Mouse (Mus musculus): ENCODE measurements around the gene Plekhm2. TPM values are rescaled to one million over a fixed set of nuclear protein-coding genes. Genes with fewer than 3 reads are reported as not detected.

The Plekhm2 gene
- 5.3 and 6.5 TPM in 2 replicates for polyA plus RNA-seq (2014; fragmentation: Nextera tagmentation; extraction: Ambion mirVana)

- Histone ChIP-seq H3K4me1 (ENCODE audit: control insufficient read depth, insufficient read depth, low read length) (peaks cover 14% of the 10 kb centered on the region), H3K4me3 (ENCODE audit: low read depth, low read length) (peak within 1 kb of the TSS; percentile 83), H3K27me3 (ENCODE audit: control insufficient read depth, insufficient read depth, low read length) (no peaks in the 10 kb centered on the region), H3K9me3 (ENCODE audit: control insufficient read depth, low read length) (no peaks in the 10 kb centered on the region), H3K4me2 (ENCODE audit: low read depth, low read length) (peak within 1 kb of the TSS; percentile 69), H3K9ac (replicated peaks; ENCODE audit: low read depth, low read length) (peak within 1 kb of the TSS; percentile 98), H3K27ac (ENCODE audit: low read depth, low read length) (peak within 1 kb of the TSS; percentile 81), H3K36me3 (ENCODE audit: control insufficient read depth, insufficient read depth, low read length) (no peaks in the 10 kb centered on the region; the same call in 1 of the 2 replicates)
- 72% methylated on average over 8 of the region's 8 CpGs for WGBS
- peak; percentile 16; the same call in 1 of the 2 replicates for ATAC-seq (ENCODE audit: low read depth)
Measured at GRCm38 (mm10) chr4:141664799-141665198, at the start of gene Plekhm2. Gene Plekhm2 (minus strand): TSS chr4:141664899.

- ATAC-seq (ENCODE audit: low read depth): no peak
- H3K36me3 ChIP-seq (ENCODE audit: control insufficient read depth, insufficient read depth, low read length): peaks cover 10% of the 10 kb centered on the region; the same call in 1 of the 2 replicates
- WGBS: 57% methylated on average over 5 of the region's 5 CpGs
Measured at GRCm38 (mm10) chr4:141713598-141714142, 49.0 kb upstream of the Plekhm2 start.

GRCm38 (mm10) chr4:141711250-141711649, 46.6 kb upstream of the Plekhm2 start:
- no peaks in the 10 kb centered on the region for H3K9me3 ChIP-seq (ENCODE audit: control insufficient read depth, low read length)
- WGBS: 89% methylated on average over 1 of the region's 1 CpGs
- no peaks in the 10 kb centered on the region for H3K27me3 ChIP-seq (ENCODE audit: control insufficient read depth, insufficient read depth, low read length)
- no peak for ATAC-seq (ENCODE audit: low read depth)
- no peak overlapping the region for H3K4me2 ChIP-seq (ENCODE audit: low read depth, low read length)
- no peak overlapping the region for H3K27ac ChIP-seq (ENCODE audit: low read depth, low read length)
- no peak overlapping the region for H3K4me3 ChIP-seq (ENCODE audit: low read depth, low read length)
- no peak overlapping the region for H3K9ac ChIP-seq (replicated peaks; ENCODE audit: low read depth, low read length)
- peaks cover 34% of the 10 kb centered on the region for H3K36me3 ChIP-seq (ENCODE audit: control insufficient read depth, insufficient read depth, low read length)
- no peaks in the 10 kb centered on the region for H3K4me1 ChIP-seq (ENCODE audit: control insufficient read depth, insufficient read depth, low read length)

More at GRCm38 (mm10) chr4:141713598-141714142, 49.0 kb upstream of the Plekhm2 start:
- Histone ChIP-seq H3K4me2 (ENCODE audit: low read depth, low read length) (no peak overlapping the region), H3K9me3 (ENCODE audit: control insufficient read depth, low read length) (no peaks in the 10 kb centered on the region), H3K9ac (replicated peaks; ENCODE audit: low read depth, low read length) (no peak overlapping the region), H3K27me3 (ENCODE audit: control insufficient read depth, insufficient read depth, low read length) (no peaks in the 10 kb centered on the region), H3K4me3 (ENCODE audit: low read depth, low read length) (no peak overlapping the region), H3K27ac (ENCODE audit: low read depth, low read length) (no peak overlapping the region), H3K4me1 (ENCODE audit: control insufficient read depth, insufficient read depth, low read length) (no peaks in the 10 kb centered on the region)

- H3K36me3 ChIP-seq (ENCODE audit: control insufficient read depth, insufficient read depth, low read length): peaks cover 54% of the 10 kb centered on the region
- ATAC-seq (ENCODE audit: low read depth): no peak
- no peak overlapping the region for H3K4me2 ChIP-seq (ENCODE audit: low read depth, low read length)
- WGBS: 99% methylated on average over 2 of the region's 2 CpGs
- H3K9ac ChIP-seq (replicated peaks; ENCODE audit: low read depth, low read length): no peak overlapping the region
- no peak overlapping the region for H3K4me3 ChIP-seq (ENCODE audit: low read depth, low read length)
- no peaks in the 10 kb centered on the region for H3K9me3 ChIP-seq (ENCODE audit: control insufficient read depth, low read length)
- no peaks in the 10 kb centered on the region for H3K4me1 ChIP-seq (ENCODE audit: control insufficient read depth, insufficient read depth, low read length)
- no peak overlapping the region for H3K27ac ChIP-seq (ENCODE audit: low read depth, low read length)
- H3K27me3 ChIP-seq (ENCODE audit: control insufficient read depth, insufficient read depth, low read length): no peaks in the 10 kb centered on the region
Measured at GRCm38 (mm10) chr4:141708971-141709370, 44.3 kb upstream of the Plekhm2 start.

GRCm38 (mm10) chr4:141708005-141708404, 43.3 kb upstream of the Plekhm2 start:
- Histone ChIP-seq H3K27ac (ENCODE audit: low read depth, low read length) (no peak overlapping the region), H3K36me3 (ENCODE audit: control insufficient read depth, insufficient read depth, low read length) (peaks cover 61% of the 10 kb centered on the region), H3K9me3 (ENCODE audit: control insufficient read depth, low read length) (no peaks in the 10 kb centered on the region), H3K9ac (replicated peaks; ENCODE audit: low read depth, low read length) (no peak overlapping the region), H3K4me3 (ENCODE audit: low read depth, low read length) (no peak overlapping the region), H3K4me2 (ENCODE audit: low read depth, low read length) (no peak overlapping the region), H3K27me3 (ENCODE audit: control insufficient read depth, insufficient read depth, low read length) (no peaks in the 10 kb centered on the region), H3K4me1 (ENCODE audit: control insufficient read depth, insufficient read depth, low read length) (no peaks in the 10 kb centered on the region)
- WGBS: 94% methylated on average over 7 of the region's 7 CpGs
- ATAC-seq (ENCODE audit: low read depth): no peak

GRCm38 (mm10) chr4:141705331-141705730, 40.6 kb upstream of the Plekhm2 start:
- H3K4me1 ChIP-seq (ENCODE audit: control insufficient read depth, insufficient read depth, low read length): no peaks in the 10 kb centered on the region
- H3K4me3 ChIP-seq (ENCODE audit: low read depth, low read length): no peak overlapping the region
- H3K9ac ChIP-seq (replicated peaks; ENCODE audit: low read depth, low read length): no peak overlapping the region
- WGBS: 89% methylated on average over 4 of the region's 4 CpGs
- no peaks in the 10 kb centered on the region for H3K27me3 ChIP-seq (ENCODE audit: control insufficient read depth, insufficient read depth, low read length)
- no peak overlapping the region for H3K27ac ChIP-seq (ENCODE audit: low read depth, low read length)
- ATAC-seq (ENCODE audit: low read depth): no peak
- peaks cover 75% of the 10 kb centered on the region for H3K36me3 ChIP-seq (ENCODE audit: control insufficient read depth, insufficient read depth, low read length)
- H3K4me2 ChIP-seq (ENCODE audit: low read depth, low read length): no peak overlapping the region
- no peaks in the 10 kb centered on the region for H3K9me3 ChIP-seq (ENCODE audit: control insufficient read depth, low read length)

GRCm38 (mm10) chr4:141704625-141705024, 39.9 kb upstream of the Plekhm2 start:
- H3K9me3 ChIP-seq (ENCODE audit: control insufficient read depth, low read length): no peaks in the 10 kb centered on the region
- no peak overlapping the region for H3K4me2 ChIP-seq (ENCODE audit: low read depth, low read length)
- no peaks in the 10 kb centered on the region for H3K27me3 ChIP-seq (ENCODE audit: control insufficient read depth, insufficient read depth, low read length)
- peaks cover 75% of the 10 kb centered on the region for H3K36me3 ChIP-seq (ENCODE audit: control insufficient read depth, insufficient read depth, low read length)
- no peak overlapping the region for H3K27ac ChIP-seq (ENCODE audit: low read depth, low read length)
- 94% methylated on average over 2 of the region's 2 CpGs for WGBS
- H3K4me1 ChIP-seq (ENCODE audit: control insufficient read depth, insufficient read depth, low read length): no peaks in the 10 kb centered on the region
- no peak overlapping the region for H3K4me3 ChIP-seq (ENCODE audit: low read depth, low read length)
- no peak overlapping the region for H3K9ac ChIP-seq (replicated peaks; ENCODE audit: low read depth, low read length)
- no peak for ATAC-seq (ENCODE audit: low read depth)

- Histone ChIP-seq H3K4me3 (ENCODE audit: low read depth, low read length) (no peak overlapping the region), H3K9me3 (ENCODE audit: control insufficient read depth, low read length) (no peaks in the 10 kb centered on the region), H3K27ac (ENCODE audit: low read depth, low read length) (no peak overlapping the region), H3K9ac (replicated peaks; ENCODE audit: low read depth, low read length) (no peak overlapping the region), H3K4me1 (ENCODE audit: control insufficient read depth, insufficient read depth, low read length) (no peaks in the 10 kb centered on the region), H3K27me3 (ENCODE audit: control insufficient read depth, insufficient read depth, low read length) (no peaks in the 10 kb centered on the region), H3K4me2 (ENCODE audit: low read depth, low read length) (no peak overlapping the region), H3K36me3 (ENCODE audit: control insufficient read depth, insufficient read depth, low read length) (peaks cover 43% of the 10 kb centered on the region; the same call in 1 of the 2 replicates)
- ATAC-seq (ENCODE audit: low read depth): no peak
- WGBS: 97% methylated on average over 8 of the region's 8 CpGs
Measured at GRCm38 (mm10) chr4:141694719-141695118, 30.0 kb upstream of the Plekhm2 start.

- H3K9ac ChIP-seq (replicated peaks; ENCODE audit: low read depth, low read length): no peak overlapping the region
- no peaks in the 10 kb centered on the region for H3K4me1 ChIP-seq (ENCODE audit: control insufficient read depth, insufficient read depth, low read length)
- H3K36me3 ChIP-seq (ENCODE audit: control insufficient read depth, insufficient read depth, low read length): peaks cover 44% of the 10 kb centered on the region
- no peak overlapping the region for H3K4me2 ChIP-seq (ENCODE audit: low read depth, low read length)
- no peak overlapping the region for H3K27ac ChIP-seq (ENCODE audit: low read depth, low read length)
- ATAC-seq (ENCODE audit: low read depth): no peak
- 96% methylated on average over 8 of the region's 8 CpGs for WGBS
- H3K27me3 ChIP-seq (ENCODE audit: control insufficient read depth, insufficient read depth, low read length): no peaks in the 10 kb centered on the region
- H3K9me3 ChIP-seq (ENCODE audit: control insufficient read depth, low read length): no peaks in the 10 kb centered on the region
- no peak overlapping the region for H3K4me3 ChIP-seq (ENCODE audit: low read depth, low read length)
Measured at GRCm38 (mm10) chr4:141688505-141688904, 23.8 kb upstream of the Plekhm2 start.

Data from neural tube, embryonic 14.5 days (tissue).